Mouse (Mus musculus): ENCODE data around the gene Lgr6.

Gene Lgr6

DNA sequence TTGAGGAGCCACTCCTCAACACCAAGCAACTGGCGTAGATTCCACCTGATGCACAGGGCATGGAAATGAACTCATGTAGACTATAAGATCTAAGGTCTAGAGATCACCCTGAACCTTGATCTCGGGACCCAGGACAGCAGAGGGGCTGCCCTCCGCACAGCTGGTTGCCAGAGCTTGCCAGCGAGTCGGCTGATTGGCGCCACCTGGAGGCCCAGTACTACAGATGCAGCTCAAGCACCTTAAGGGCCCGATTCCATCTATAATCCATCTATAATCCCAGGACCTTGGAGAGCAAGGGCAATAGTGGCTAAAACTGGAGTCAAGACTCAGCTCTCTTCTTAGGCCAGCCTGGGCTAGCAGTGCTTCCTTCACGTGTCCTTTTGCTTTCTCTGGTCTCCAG lies 875 bp upstream of the Lgr6 start:
- Histone ChIP-seq H3K36me3 (ENCODE audit: control insufficient read depth, insufficient read depth, low read length, poor library complexity, severe bottlenecking) (no peaks in the 10 kb centered on the region), H3K27me3 (ENCODE audit: control insufficient read depth, insufficient read depth, low read length, poor library complexity, severe bottlenecking) (no peaks in the 10 kb centered on the region)
- peak; percentile 84 for DNase-seq (ENCODE audit: low read depth, low spot score)

GRCm38 (mm10) chr1:135100400-135100799 lies 4.7 kb downstream of the Lgr6 start:
- H3K27me3 ChIP-seq (ENCODE audit: control insufficient read depth, insufficient read depth, low read length, poor library complexity, severe bottlenecking): no peaks in the 10 kb centered on the region
- DNase-seq (ENCODE audit: low read depth, low spot score): no peak
- H3K36me3 ChIP-seq (ENCODE audit: control insufficient read depth, insufficient read depth, low read length, poor library complexity, severe bottlenecking): no peaks in the 10 kb centered on the region

- Histone ChIP-seq H3K36me3 (ENCODE audit: control insufficient read depth, insufficient read depth, low read length, poor library complexity, severe bottlenecking) (no peaks in the 10 kb centered on the region), H3K27me3 (ENCODE audit: control insufficient read depth, insufficient read depth, low read length, poor library complexity, severe bottlenecking) (no peaks in the 10 kb centered on the region)
- DNase-seq (ENCODE audit: low read depth, low spot score): no peak
Measured at GRCm38 (mm10) chr1:135098441-135098840, 6.6 kb downstream of the Lgr6 start.

- no peak for DNase-seq (ENCODE audit: low read depth, low spot score)
Measured at GRCm38 (mm10) chr1:135097441-135097840, 7.6 kb downstream of the Lgr6 start.

GRCm38 (mm10) chr1:135096312-135096711 lies 8.8 kb downstream of the Lgr6 start:
- DNase-seq (ENCODE audit: low read depth, low spot score): no peak
- Histone ChIP-seq H3K27me3 (ENCODE audit: control insufficient read depth, insufficient read depth, low read length, poor library complexity, severe bottlenecking) (no peaks in the 10 kb centered on the region), H3K36me3 (ENCODE audit: control insufficient read depth, insufficient read depth, low read length, poor library complexity, severe bottlenecking) (no peaks in the 10 kb centered on the region)

More at GRCm38 (mm10) chr1:135097441-135097840, 7.6 kb downstream of the Lgr6 start:
- Histone ChIP-seq H3K27me3 (ENCODE audit: control insufficient read depth, insufficient read depth, low read length, poor library complexity, severe bottlenecking) (no peaks in the 10 kb centered on the region), H3K36me3 (ENCODE audit: control insufficient read depth, insufficient read depth, low read length, poor library complexity, severe bottlenecking) (no peaks in the 10 kb centered on the region)

GRCm38 (mm10) chr1:135095189-135095588 lies 9.9 kb downstream of the Lgr6 start:
- peak; percentile 77 for DNase-seq (ENCODE audit: low read depth, low spot score)
- no peaks in the 10 kb centered on the region for H3K36me3 ChIP-seq (ENCODE audit: control insufficient read depth, insufficient read depth, low read length, poor library complexity, severe bottlenecking)

GRCm38 (mm10) chr1:135094723-135095122 lies 10.4 kb downstream of the Lgr6 start:
- Histone ChIP-seq H3K27me3 (ENCODE audit: control insufficient read depth, insufficient read depth, low read length, poor library complexity, severe bottlenecking) (no peaks in the 10 kb centered on the region), H3K36me3 (ENCODE audit: control insufficient read depth, insufficient read depth, low read length, poor library complexity, severe bottlenecking) (no peaks in the 10 kb centered on the region)
- peak; percentile 63 for DNase-seq (ENCODE audit: low read depth, low spot score)

More at GRCm38 (mm10) chr1:135095189-135095588, 9.9 kb downstream of the Lgr6 start:
- no peaks in the 10 kb centered on the region for H3K27me3 ChIP-seq (ENCODE audit: control insufficient read depth, insufficient read depth, low read length, poor library complexity, severe bottlenecking)

GRCm38 (mm10) chr1:135090914-135091313 lies 14.2 kb downstream of the Lgr6 start:
- DNase-seq (ENCODE audit: low read depth, low spot score): peak; percentile 65

GRCm38 (mm10) chr1:135089626-135090025 lies 15.4 kb downstream of the Lgr6 start:
- no peak for DNase-seq (ENCODE audit: low read depth, low spot score)
- no peaks in the 10 kb centered on the region for H3K27me3 ChIP-seq (ENCODE audit: control insufficient read depth, insufficient read depth, low read length, poor library complexity, severe bottlenecking)

More at GRCm38 (mm10) chr1:135090914-135091313, 14.2 kb downstream of the Lgr6 start:
- Histone ChIP-seq H3K27me3 (ENCODE audit: control insufficient read depth, insufficient read depth, low read length, poor library complexity, severe bottlenecking) (no peaks in the 10 kb centered on the region), H3K36me3 (ENCODE audit: control insufficient read depth, insufficient read depth, low read length, poor library complexity, severe bottlenecking) (no peaks in the 10 kb centered on the region)

DNA sequence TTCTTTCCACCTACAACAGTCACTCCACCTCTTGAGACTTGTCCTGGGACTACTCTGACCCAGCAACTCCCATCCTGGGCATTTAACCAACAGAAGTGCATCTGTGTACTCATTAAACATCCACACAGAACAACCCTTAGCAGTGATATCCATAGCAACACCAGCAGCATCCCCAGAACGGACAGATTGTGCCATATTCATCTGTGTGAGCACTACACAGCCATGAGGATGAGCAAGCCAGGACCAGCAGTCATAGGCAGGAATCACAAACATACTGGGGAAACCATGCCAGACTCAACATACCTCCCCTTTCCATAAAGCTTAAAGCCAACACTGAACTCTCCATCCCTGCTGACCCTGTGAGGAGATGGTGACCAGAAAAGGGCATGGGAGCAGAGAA lies 17.7 kb downstream of the Lgr6 start:
- Histone ChIP-seq H3K27me3 (ENCODE audit: control insufficient read depth, insufficient read depth, low read length, poor library complexity, severe bottlenecking) (no peaks in the 10 kb centered on the region), H3K36me3 (ENCODE audit: control insufficient read depth, insufficient read depth, low read length, poor library complexity, severe bottlenecking) (no peaks in the 10 kb centered on the region)
- no peak for DNase-seq (ENCODE audit: low read depth, low spot score)

More at GRCm38 (mm10) chr1:135089626-135090025, 15.4 kb downstream of the Lgr6 start:
- H3K36me3 ChIP-seq (ENCODE audit: control insufficient read depth, insufficient read depth, low read length, poor library complexity, severe bottlenecking): no peaks in the 10 kb centered on the region

DNA sequence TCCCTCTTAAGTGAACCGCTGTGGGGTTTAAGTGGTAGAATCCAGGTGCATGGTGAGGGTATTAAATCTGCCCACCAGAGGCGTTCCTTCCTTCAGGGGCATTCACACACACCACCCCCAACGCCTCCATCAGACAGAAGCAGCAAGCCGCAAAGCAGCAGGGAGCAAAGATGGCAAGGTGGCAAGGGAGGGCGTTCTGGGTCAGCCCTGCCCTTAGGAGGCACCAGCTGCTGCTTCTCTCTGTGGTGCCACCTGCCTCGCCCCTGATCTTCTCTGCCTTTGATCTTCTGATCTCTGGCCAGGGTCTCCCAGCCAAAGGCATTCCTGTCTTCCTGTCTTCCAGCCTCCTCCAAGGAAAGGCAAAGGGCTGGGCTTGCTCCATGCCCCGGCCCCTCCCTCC lies 19.1 kb downstream of the Lgr6 start:
- DNase-seq (ENCODE audit: low read depth, low spot score): no peak
- Histone ChIP-seq H3K27me3 (ENCODE audit: control insufficient read depth, insufficient read depth, low read length, poor library complexity, severe bottlenecking) (no peaks in the 10 kb centered on the region), H3K36me3 (ENCODE audit: control insufficient read depth, insufficient read depth, low read length, poor library complexity, severe bottlenecking) (no peaks in the 10 kb centered on the region)

DNA sequence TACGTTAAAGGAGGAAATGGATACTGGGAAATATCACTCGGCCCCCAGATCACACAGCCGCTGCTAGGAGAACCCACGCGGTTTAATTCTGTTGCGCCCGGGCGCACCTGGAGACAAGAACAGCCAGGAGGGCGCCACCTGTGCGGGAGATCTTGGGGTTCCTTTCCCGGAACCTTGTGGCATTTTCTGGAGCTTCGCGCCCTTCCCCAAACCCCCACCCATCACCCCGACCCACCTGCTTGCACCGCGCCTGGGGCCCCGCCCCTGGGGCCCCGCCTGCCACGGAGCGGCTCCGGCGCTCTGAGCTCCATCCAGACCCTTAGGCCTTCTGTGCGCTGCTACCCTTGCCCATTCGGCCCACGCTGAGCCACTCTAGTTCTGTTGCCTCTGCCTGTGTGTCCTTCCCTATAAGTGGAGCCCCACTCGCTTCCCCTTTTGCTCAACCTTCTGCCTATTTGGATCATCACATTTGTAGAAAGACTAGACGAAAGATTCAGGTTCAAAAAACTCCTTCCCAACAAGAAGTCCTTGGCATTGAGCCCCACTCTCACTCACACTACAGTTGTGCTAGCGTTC lies 19.7 kb downstream of the Lgr6 start:
- H3K27me3 ChIP-seq (ENCODE audit: control insufficient read depth, insufficient read depth, low read length, poor library complexity, severe bottlenecking): no peaks in the 10 kb centered on the region
- DNase-seq (ENCODE audit: low read depth, low spot score): no peak

GRCm38 (mm10) chr1:135083465-135083864 lies 21.6 kb downstream of the Lgr6 start:
- Histone ChIP-seq H3K27me3 (ENCODE audit: control insufficient read depth, insufficient read depth, low read length, poor library complexity, severe bottlenecking) (no peaks in the 10 kb centered on the region), H3K36me3 (ENCODE audit: control insufficient read depth, insufficient read depth, low read length, poor library complexity, severe bottlenecking) (no peaks in the 10 kb centered on the region)
- no peak for DNase-seq (ENCODE audit: low read depth, low spot score)

More for the DNA sequence above, 19.7 kb downstream of the Lgr6 start:
- H3K36me3 ChIP-seq (ENCODE audit: control insufficient read depth, insufficient read depth, low read length, poor library complexity, severe bottlenecking): no peaks in the 10 kb centered on the region

- Histone ChIP-seq H3K36me3 (ENCODE audit: control insufficient read depth, insufficient read depth, low read length, poor library complexity, severe bottlenecking) (no peaks in the 10 kb centered on the region), H3K27me3 (ENCODE audit: control insufficient read depth, insufficient read depth, low read length, poor library complexity, severe bottlenecking) (no peaks in the 10 kb centered on the region)
- DNase-seq (ENCODE audit: low read depth, low spot score): no peak
Measured at GRCm38 (mm10) chr1:135082267-135082666, 22.8 kb downstream of the Lgr6 start.

- H3K36me3 ChIP-seq (ENCODE audit: control insufficient read depth, insufficient read depth, low read length, poor library complexity, severe bottlenecking): no peaks in the 10 kb centered on the region
- DNase-seq (ENCODE audit: low read depth, low spot score): no peak
- H3K27me3 ChIP-seq (ENCODE audit: control insufficient read depth, insufficient read depth, low read length, poor library complexity, severe bottlenecking): no peaks in the 10 kb centered on the region
Measured at GRCm38 (mm10) chr1:135079021-135079420, 26.1 kb downstream of the Lgr6 start.

DNA sequence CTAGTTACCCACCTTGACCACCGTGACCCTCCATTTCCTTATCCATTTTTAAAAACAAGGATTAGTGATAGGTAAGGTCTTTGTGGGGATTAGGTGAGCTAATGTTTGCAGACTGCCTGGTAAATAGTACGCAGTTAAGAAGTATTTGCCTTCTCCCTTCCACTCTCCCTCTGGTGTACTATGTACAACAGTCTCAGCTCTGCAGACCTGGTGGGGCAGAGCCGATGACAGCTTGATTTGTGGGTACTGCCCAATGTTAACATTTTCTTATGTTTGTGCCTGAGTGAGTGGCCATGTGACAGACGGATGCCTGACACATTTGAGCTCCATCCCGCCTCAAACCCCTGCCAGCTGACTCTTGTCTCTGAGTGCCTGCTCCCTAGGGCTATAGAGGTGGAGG lies 28.6 kb downstream of the Lgr6 start:
- DNase-seq (ENCODE audit: low read depth, low spot score): no peak
- Histone ChIP-seq H3K36me3 (ENCODE audit: control insufficient read depth, insufficient read depth, low read length, poor library complexity, severe bottlenecking) (no peaks in the 10 kb centered on the region), H3K27me3 (ENCODE audit: control insufficient read depth, insufficient read depth, low read length, poor library complexity, severe bottlenecking) (no peaks in the 10 kb centered on the region)

Data from splenic B cell, adult 2 months (primary cell).